20 mouse cellular contexts compared by ENCODE assay signal in genomic region chr14:32748519-32748918, GRCm38 (mm10). TPM values are rescaled to one million over a fixed set of nuclear protein-coding genes. Genes with fewer than 3 reads are reported as not detected.
DNase-seq lines count a peak whose midpoint lies in the region; ATAC-seq lines count a peak whose summit lies in the region.
"Had no signal": no experiment of that assay in that cellular context is flagged by ENCODE, and none has a peak within 500 bp of the region (broad histone marks: within the 10 kb centered on the region; RNA-seq: fewer than 3 reads in every experiment).

No protein-coding gene starts in this region.

- no peaks in the 10 kb centered on the region for H3K36me3 ChIP-seq in heart, embryonic 11.5 days (ENCODE audit: control insufficient read depth, insufficient read depth, low read length)
- no peaks in the 10 kb centered on the region for H3K36me3 ChIP-seq in heart, embryonic 15.5 days
- H3K36me3 ChIP-seq: embryonic facial prominence, embryonic 13.5 days; forebrain, embryonic 12.5 days; hindbrain, embryonic 15.5 days had no signal

- H3K4me3 ChIP-seq in heart, embryonic 11.5 days (ENCODE audit: low read depth, low read length), result no peak overlapping the region
- no peak overlapping the region for H3K4me3 ChIP-seq in heart, embryonic 15.5 days
- H3K4me3 ChIP-seq: embryonic facial prominence, embryonic 13.5 days; forebrain, embryonic 12.5 days; hindbrain, embryonic 15.5 days had no signal

- ATAC-seq in heart, embryonic 11.5 days (replicated peaks; ENCODE audit: insufficient number of reproducible peaks, low FRiP score, low TSS enrichment), result no peak
- ATAC-seq in heart, embryonic 15.5 days (replicated peaks; ENCODE audit: insufficient number of reproducible peaks, insufficient read depth, low FRiP score, low read depth), result no peak
- ATAC-seq in granulocyte monocyte progenitor cell, adult 5-6 weeks (replicated peaks; ENCODE audit: poor library complexity, severe bottlenecking), result peak; percentile 77
- peak; percentile 63 for ATAC-seq in megakaryocyte progenitor cell, adult 5-6 weeks (replicated peaks; ENCODE audit: poor library complexity)
- ATAC-seq: activated CD4-positive, CD25-positive, alpha-beta regulatory T cell, adult 4 months; forebrain, embryonic 16.5 days; intestine, embryonic 16.5 days; Patski had no signal

- no peak for DNase-seq in heart, adult 8-10 months (ENCODE audit: low spot score)
- DNase-seq in heart, adult 18-20 months, result no peak
- DNase-seq: adrenal gland, postnatal 14 days; cerebellum, adult 11-12 months; cerebellum, adult 9-10 months; cerebellum, postnatal 36 days; gastrocnemius, postnatal 10 days; kidney, adult 2 months had no signal

- H3K4me1 ChIP-seq in heart, embryonic 11.5 days (ENCODE audit: control insufficient read depth, insufficient read depth, low read length), result peaks cover 9% of the 10 kb centered on the region; the same call in 1 of the 2 replicates
- peaks cover 19% of the 10 kb centered on the region for H3K4me1 ChIP-seq in heart, embryonic 15.5 days (replicated peaks)
- H3K4me1 ChIP-seq: embryonic facial prominence, embryonic 13.5 days; forebrain, embryonic 12.5 days; hindbrain, embryonic 15.5 days had no signal

- H3K4me2 ChIP-seq in heart, embryonic 11.5 days, result no peak overlapping the region
- H3K4me2 ChIP-seq in heart, embryonic 15.5 days, result 0 out of 2 replicates have a peak overlapping the region, but pooled peaks have one; percentile 12
- H3K4me2 ChIP-seq: embryonic facial prominence, embryonic 13.5 days; forebrain, embryonic 12.5 days; hindbrain, embryonic 15.5 days had no signal

- no peak overlapping the region for H3K9ac ChIP-seq in heart, embryonic 11.5 days (ENCODE audit: low read depth, low read length)
- no peak overlapping the region for H3K9ac ChIP-seq in heart, embryonic 15.5 days
- H3K9ac ChIP-seq: embryonic facial prominence, embryonic 13.5 days; forebrain, embryonic 12.5 days; hindbrain, embryonic 15.5 days had no signal

- H3K27ac ChIP-seq in heart, embryonic 11.5 days (ENCODE audit: low read depth, low read length), result 0 out of 2 replicates have a peak overlapping the region, but pooled peaks have one; percentile 6
- H3K27ac ChIP-seq in heart, embryonic 15.5 days, result peak overlapping the region; percentile 14; the same call in 1 of the 2 replicates
- H3K27ac ChIP-seq: embryonic facial prominence, embryonic 13.5 days; forebrain, embryonic 12.5 days; hindbrain, embryonic 15.5 days had no signal

- no peaks in the 10 kb centered on the region for H3K27me3 ChIP-seq in heart, embryonic 11.5 days (ENCODE audit: control insufficient read depth, insufficient read depth, low read length)
- H3K27me3 ChIP-seq in heart, embryonic 15.5 days, result no peaks in the 10 kb centered on the region
- H3K27me3 ChIP-seq: CH12.LX; embryonic facial prominence, embryonic 13.5 days; forebrain, embryonic 12.5 days; hindbrain, embryonic 15.5 days had no signal

- 33% methylated on average over 6 of the region's 6 CpGs for WGBS in heart, embryonic 11.5 days (ENCODE audit: insufficient replicate concordance)
- WGBS in heart, embryonic 15.5 days, result 39% methylated on average over 6 of the region's 6 CpGs

- no peaks in the 10 kb centered on the region for H3K9me3 ChIP-seq in heart, embryonic 11.5 days (replicated peaks; ENCODE audit: control insufficient read depth, low read length)
- H3K9me3 ChIP-seq in heart, embryonic 15.5 days (replicated peaks), result no peaks in the 10 kb centered on the region
- H3K9me3 ChIP-seq: embryonic facial prominence, embryonic 13.5 days; forebrain, embryonic 12.5 days; hindbrain, embryonic 15.5 days had no signal

RNA-seq across cellular contexts. Expression of gene Tmem273, which starts 37.2 kb away (rescaled TPM):
- 0.44 and 0.63 TPM in 2 replicates for polyA plus RNA-seq in heart, embryonic 11.5 days (2014; fragmentation: Nextera tagmentation; extraction: Ambion mirVana)
- total RNA-seq in heart, adult 8-10 months (2022), result 1 to 10 TPM in 2 of 4 experiments, under 1 TPM in 2; 0.19 to 1.9 (median 1.1) TPM
- 0.73 and 1.1 TPM in 2 replicates for polyA plus RNA-seq in heart, embryonic 15.5 days (2015; fragmentation: Nextera tagmentation; extraction: Ambion mirVana)
- total RNA-seq in heart, adult 18-20 months (2021), result under 1 TPM; 0.39 to 0.50 TPM
- 5.9 and 9.9 TPM in 2 replicates for total RNA-seq in granulocyte monocyte progenitor cell, adult 5-6 weeks (2014; fragmentation: Nextera tagmentation)
- 13.4 and 15.6 TPM in 2 replicates for total RNA-seq in granulocyte monocyte progenitor cell, adult 5-6 weeks (2017)
- total RNA-seq in megakaryocyte progenitor cell, adult 5-6 weeks (2015), result 24.0 and 26.7 TPM in 2 replicates
- total RNA-seq in megakaryocyte progenitor cell, adult 5-6 weeks (2017), result 14.4 and 23.7 TPM in 2 replicates
- polyA plus RNA-seq: Patski had no signal

Comparison
In these comparisons a context has a peak if more than half of its experiments do, and no peak if none do; other contexts are left out.
1. ATAC-seq: peak in granulocyte monocyte progenitor cell, adult 5-6 weeks (single experiment) and megakaryocyte progenitor cell, adult 5-6 weeks (single experiment); none in heart, embryonic 11.5 days (single experiment) and heart, embryonic 15.5 days (single experiment).